In the genomic region with DNA sequence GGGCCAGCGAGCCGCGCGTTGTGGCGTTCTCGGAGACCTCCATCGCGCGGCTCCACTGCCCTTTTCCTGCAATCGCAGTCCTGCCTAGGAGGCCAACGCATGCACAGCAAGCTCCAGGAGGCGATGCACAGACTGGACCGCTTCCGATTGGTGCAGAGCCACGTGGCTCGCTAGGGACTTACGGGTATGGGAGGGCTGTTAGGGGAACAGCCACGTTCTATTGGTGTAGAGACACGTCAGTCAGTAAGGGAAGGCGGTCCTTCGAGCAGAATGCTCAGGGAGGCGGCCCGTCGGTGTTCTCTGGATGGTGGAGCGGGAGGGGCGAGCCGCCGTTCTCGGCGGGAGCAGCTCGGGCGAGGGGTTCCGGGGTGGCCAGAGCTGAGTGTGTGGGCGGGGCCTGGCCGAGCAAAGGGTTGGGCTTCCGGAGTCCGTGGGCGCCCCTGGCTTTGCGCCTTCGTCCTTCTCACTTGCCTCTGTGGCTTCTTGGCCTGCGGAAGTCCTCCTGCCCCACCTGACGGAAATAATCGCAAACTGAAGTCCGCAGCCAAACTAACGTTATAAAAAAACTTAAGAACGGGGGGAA, we compare ENCODE assay signal across 7 mouse cellular contexts. TPM values are rescaled to one million over a fixed set of nuclear protein-coding genes. Genes with fewer than 3 reads are reported as not detected.
DNase-seq lines count a peak whose midpoint lies in the region; ATAC-seq lines count a peak whose summit lies in the region.

A gene (minus strand): TSS at position 164 of the 583 bp plus-strand sequence.

- peak within 1 kb of the TSS; percentile 61 for H3K4me3 ChIP-seq in embryonic facial prominence, embryonic 11.5 days (ENCODE audit: low read depth, low read length)
- H3K4me3 ChIP-seq in limb, embryonic 10.5 days: peak within 1 kb of the TSS; percentile 78
- peak within 1 kb of the TSS; percentile 68 for H3K4me3 ChIP-seq in midbrain, embryonic 13.5 days (replicated peaks)

- H3K36me3 ChIP-seq in embryonic facial prominence, embryonic 11.5 days (replicated peaks; ENCODE audit: control insufficient read depth, insufficient read depth, low read depth, low read length): no peaks in the 10 kb centered on the region
- peaks cover 15% of the 10 kb centered on the region for H3K36me3 ChIP-seq in limb, embryonic 10.5 days
- H3K36me3 ChIP-seq in midbrain, embryonic 13.5 days: peaks cover 5% of the 10 kb centered on the region; the same call in 1 of the 2 replicates

- under 1% methylated on average over 46 of the region's 46 CpGs for WGBS in embryonic facial prominence, embryonic 11.5 days
- WGBS in limb, embryonic 10.5 days: under 1% methylated on average over 46 of the region's 46 CpGs
- under 1% methylated on average over 45 of the region's 46 CpGs for WGBS in midbrain, embryonic 13.5 days

- H3K27me3 ChIP-seq in embryonic facial prominence, embryonic 11.5 days (ENCODE audit: control insufficient read depth, insufficient read depth, low read length): no peaks in the 10 kb centered on the region
- H3K27me3 ChIP-seq in limb, embryonic 10.5 days (ENCODE audit: low read depth, poor library complexity, severe bottlenecking): no peaks in the 10 kb centered on the region
- no peaks in the 10 kb centered on the region for H3K27me3 ChIP-seq in midbrain, embryonic 13.5 days

- peak within 1 kb of the TSS; percentile 77 for H3K27ac ChIP-seq in embryonic facial prominence, embryonic 11.5 days (replicated peaks; ENCODE audit: low read depth, low read length)
- H3K27ac ChIP-seq in limb, embryonic 10.5 days: peak within 1 kb of the TSS; percentile 91
- H3K27ac ChIP-seq in midbrain, embryonic 13.5 days: peak within 1 kb of the TSS; percentile 92

- H3K9ac ChIP-seq in embryonic facial prominence, embryonic 11.5 days (replicated peaks; ENCODE audit: low read length): peak within 1 kb of the TSS; percentile 67
- peak within 1 kb of the TSS; percentile 79 for H3K9ac ChIP-seq in midbrain, embryonic 13.5 days (replicated peaks)

- no peaks in the 10 kb centered on the region for H3K9me3 ChIP-seq in embryonic facial prominence, embryonic 11.5 days (replicated peaks; ENCODE audit: control insufficient read depth, low read length)
- no peaks in the 10 kb centered on the region for H3K9me3 ChIP-seq in limb, embryonic 10.5 days (replicated peaks)
- H3K9me3 ChIP-seq in midbrain, embryonic 13.5 days: no peaks in the 10 kb centered on the region

- H3K4me1 ChIP-seq in embryonic facial prominence, embryonic 11.5 days (ENCODE audit: control insufficient read depth, insufficient read depth, low read length): no peaks in the 10 kb centered on the region
- peaks cover 9% of the 10 kb centered on the region for H3K4me1 ChIP-seq in limb, embryonic 10.5 days
- peaks cover 9% of the 10 kb centered on the region for H3K4me1 ChIP-seq in midbrain, embryonic 13.5 days (replicated peaks)

- peak; percentile 99 for DNase-seq in adrenal gland, postnatal 14 days
- peak; percentile 98 for DNase-seq in embryonic facial prominence, embryonic 11.5 days (ENCODE audit: low spot score)
- DNase-seq in kidney, adult 11 months: peak; percentile 100
- peak; percentile 94 for DNase-seq in limb, embryonic 10.5 days (ENCODE audit: low spot score)
- DNase-seq in spleen, adult 12 weeks (ENCODE audit: low spot score): peak; percentile 95

- peak; percentile 100 for ATAC-seq in embryonic facial prominence, embryonic 11.5 days (replicated peaks; ENCODE audit: insufficient number of reproducible peaks, low FRiP score, low TSS enrichment, low read depth)
- ATAC-seq in granulocyte monocyte progenitor cell, adult 5-6 weeks (replicated peaks; ENCODE audit: poor library complexity, severe bottlenecking): peak; percentile 97
- ATAC-seq in midbrain, embryonic 13.5 days: peak; percentile 100

- H3K4me2 ChIP-seq in embryonic facial prominence, embryonic 11.5 days (ENCODE audit: low read depth, low read length): peak within 1 kb of the TSS; percentile 50
- peak within 1 kb of the TSS; percentile 76 for H3K4me2 ChIP-seq in midbrain, embryonic 13.5 days (replicated peaks)

RNA-seq across cellular contexts. Expression of the gene that starts here (rescaled TPM):
- 8.6 and 10.1 TPM in 2 replicates for total RNA-seq in adrenal gland, postnatal 14 days (2021)
- 5.1 and 6.6 TPM in 2 replicates for polyA plus RNA-seq in embryonic facial prominence, embryonic 11.5 days (2014; fragmentation: Nextera tagmentation; extraction: Ambion mirVana)
- total RNA-seq in granulocyte monocyte progenitor cell, adult 5-6 weeks (2014; fragmentation: Nextera tagmentation): 4.9 and 6.7 TPM in 2 replicates
- total RNA-seq in granulocyte monocyte progenitor cell, adult 5-6 weeks (2017): 7.5 and 8.9 TPM in 2 replicates
- 7.1 and 7.9 TPM in 2 replicates for polyA plus RNA-seq in limb, embryonic 10.5 days (2016; fragmentation: Nextera tagmentation; extraction: Ambion mirVana)
- 6.2 and 7.0 TPM in 2 replicates for polyA plus RNA-seq in midbrain, embryonic 13.5 days (2015; fragmentation: Nextera tagmentation; extraction: Ambion mirVana)

Comparison
In these comparisons a context has a peak if more than half of its experiments do, and no peak if none do; other contexts are left out.
1. Peak in every context shown above with its lines: DNase-seq, ATAC-seq, H3K4me3 ChIP-seq and H3K27ac ChIP-seq.